ENCODE assay signal across 11 mouse cellular contexts in genomic region chr1:131714388-131715337, GRCm38 (mm10). TPM values are rescaled to one million over a fixed set of nuclear protein-coding genes. Genes with fewer than 3 reads are reported as not detected.
DNase-seq lines count a peak whose midpoint lies in the region; ATAC-seq and TF ChIP-seq lines count a peak whose summit lies in the region.
"Had no signal": no experiment of that assay in that cellular context is flagged by ENCODE, and none has a peak within 500 bp of the region (broad histone marks: within the 10 kb centered on the region; RNA-seq: fewer than 3 reads in every experiment).

No protein-coding gene starts in this region.

- H3K27me3 ChIP-seq in hindbrain, embryonic 10.5 days (ENCODE audit: insufficient read depth, poor library complexity, severe bottlenecking): no peaks in the 10 kb centered on the region
- H3K27me3 ChIP-seq in hindbrain, embryonic 13.5 days: 0 out of 2 replicates have a peak, but pooled peaks cover 2% of the 10 kb centered on the region
- H3K27me3 ChIP-seq: lung, embryonic 15.5 days; neural tube, embryonic 12.5 days had no signal

- no peak for DNase-seq in hindbrain, embryonic 10.5 days (ENCODE audit: low spot score)
- DNase-seq in ovary, adult 18-20 months (ENCODE audit: low spot score): peak; percentile 78
- DNase-seq in ovary, postnatal 10 days (ENCODE audit: low spot score): no peak
- DNase-seq in brain, adult 2 months (ENCODE audit: low read depth, low spot score): peak; percentile 62
- peak; percentile 63 for DNase-seq in testis, postnatal 10 days (ENCODE audit: low spot score)
- DNase-seq in left cerebral cortex, adult 2 months (ENCODE audit: extremely low spot score in 1 of 2, low spot score in 2 of 2): no peak
- no peak for DNase-seq in cerebellum, adult 18-20 months
- DNase-seq: kidney, adult 2 months had no signal

- no peak; the same call in 1 of the 2 replicates for TF ChIP-seq CTCF in left cerebral cortex, adult 2 months (IDR thresholded peaks at IDR 0.05)

- no peaks in the 10 kb centered on the region for H3K36me3 ChIP-seq in hindbrain, embryonic 10.5 days
- H3K36me3 ChIP-seq in hindbrain, embryonic 13.5 days: no peaks in the 10 kb centered on the region
- H3K36me3 ChIP-seq: lung, embryonic 15.5 days; neural tube, embryonic 12.5 days had no signal

- H3K4me3 ChIP-seq in hindbrain, embryonic 10.5 days: no peak overlapping the region
- no peak overlapping the region for H3K4me3 ChIP-seq in hindbrain, embryonic 13.5 days
- no peak overlapping the region for H3K4me3 ChIP-seq in left cerebral cortex, adult 2 months
- H3K4me3 ChIP-seq: lung, embryonic 15.5 days; neural tube, embryonic 12.5 days had no signal

- no peak overlapping the region for H3K4me2 ChIP-seq in hindbrain, embryonic 13.5 days
- H3K4me2 ChIP-seq: lung, embryonic 15.5 days; neural tube, embryonic 12.5 days had no signal

- H3K27ac ChIP-seq in hindbrain, embryonic 10.5 days: peak overlapping the region; percentile 50; the same call in 1 of the 2 replicates
- no peak overlapping the region for H3K27ac ChIP-seq in hindbrain, embryonic 13.5 days
- H3K27ac ChIP-seq in left cerebral cortex, adult 2 months: no peak overlapping the region
- H3K27ac ChIP-seq: lung, embryonic 15.5 days; neural tube, embryonic 12.5 days had no signal

- ATAC-seq in hindbrain, embryonic 13.5 days (ENCODE audit: low FRiP score): no peak

- peaks cover 7% of the 10 kb centered on the region for H3K4me1 ChIP-seq in hindbrain, embryonic 10.5 days (replicated peaks)
- no peaks in the 10 kb centered on the region for H3K4me1 ChIP-seq in hindbrain, embryonic 13.5 days (replicated peaks)
- H3K4me1 ChIP-seq: neural tube, embryonic 12.5 days had no signal

- no peak overlapping the region for H3K9ac ChIP-seq in hindbrain, embryonic 13.5 days
- H3K9ac ChIP-seq: lung, embryonic 15.5 days; neural tube, embryonic 12.5 days had no signal

- intact Hi-C loops in left cerebral cortex, adult 2 months (cut with DNase I): loop anchor here (10.0 kb wide), 1 partner anchor 250 kb away; the partner anchor contains the start of gene Slc45a3

- WGBS in hindbrain, embryonic 10.5 days: 74% methylated on average over 20 of the region's 20 CpGs
- WGBS in hindbrain, embryonic 13.5 days: 70% methylated on average over 20 of the region's 20 CpGs

- no peaks in the 10 kb centered on the region for H3K9me3 ChIP-seq in hindbrain, embryonic 10.5 days
- H3K9me3 ChIP-seq in hindbrain, embryonic 13.5 days: no peaks in the 10 kb centered on the region
- H3K9me3 ChIP-seq: lung, embryonic 15.5 days; neural tube, embryonic 12.5 days had no signal

RNA-seq across cellular contexts. Expression of gene Rab7b, which starts 26.2 kb away (rescaled TPM):
- 0.68 and 1.1 TPM in 2 replicates for polyA plus RNA-seq in hindbrain, embryonic 10.5 days (2016; fragmentation: Nextera tagmentation; extraction: Ambion mirVana)
- 0.79 and 1.2 TPM in 2 replicates for polyA plus RNA-seq in hindbrain, embryonic 13.5 days (2015; fragmentation: Nextera tagmentation; extraction: Ambion mirVana)
- total RNA-seq in left cerebral cortex, adult 2 months (2021): 1 to 10 TPM; 1.6 to 1.9 TPM

RNA-seq across cellular contexts. Expression of gene Slc26a9, which starts 29.2 kb away (rescaled TPM):
- 0.05 and 1.4 TPM in 2 replicates for polyA plus RNA-seq in hindbrain, embryonic 10.5 days (2016; fragmentation: Nextera tagmentation; extraction: Ambion mirVana)
- 0.05 TPM in 1 of 2 replicates, not detected in the other for polyA plus RNA-seq in hindbrain, embryonic 13.5 days (2015; fragmentation: Nextera tagmentation; extraction: Ambion mirVana)
- under 1 TPM in 1 of 2 experiments, not detected in 1; 0.09 TPM for total RNA-seq in left cerebral cortex, adult 2 months (2021)
- polyA plus RNA-seq: kidney, adult 2 months; neural tube, embryonic 12.5 days had no signal

Comparison
In these comparisons a context has a peak if more than half of its experiments do, and no peak if none do; other contexts are left out.
1. DNase-seq: peak in ovary, adult 18-20 months (single experiment), brain, adult 2 months (single experiment) and testis, postnatal 10 days (single experiment); none in hindbrain, embryonic 10.5 days (single experiment), ovary, postnatal 10 days (single experiment), left cerebral cortex, adult 2 months (0 of 2) and cerebellum, adult 18-20 months (0 of 2).